Mouse (Mus musculus): ENCODE measurements around the gene Plekha1. TPM values are rescaled to one million over a fixed set of nuclear protein-coding genes. Genes with fewer than 3 reads are reported as not detected.

Plekha1 gene
- polyA plus RNA-seq, 1 experiment from 2014 or later = 57.1 TPM

- H3K4me2 ChIP-seq (ENCODE audit: low read length) = no peak overlapping the region
- H3K9me3 ChIP-seq (ENCODE audit: control insufficient read depth, low read length) = no peaks in the 10 kb centered on the region
- H3K9ac ChIP-seq (replicated peaks; ENCODE audit: low read depth, low read length) = no peak overlapping the region
- H3K4me3 ChIP-seq (replicated peaks; ENCODE audit: low read length) = no peak overlapping the region
- H3K27me3 ChIP-seq (replicated peaks; ENCODE audit: control insufficient read depth, insufficient read depth, low read length) = no peaks in the 10 kb centered on the region
- no peak for ATAC-seq
- H3K4me1 ChIP-seq (replicated peaks; ENCODE audit: control insufficient read depth, insufficient read depth, low read length) = no peaks in the 10 kb centered on the region
- no peak overlapping the region for H3K27ac ChIP-seq (ENCODE audit: low read length)
- H3K36me3 ChIP-seq (ENCODE audit: control insufficient read depth, insufficient read depth) = no peaks in the 10 kb centered on the region; the same call in 1 of the 2 replicates
- WGBS = 94% methylated on average over 5 of the region's 5 CpGs
Observed at GRCm38 (mm10) chr7:130900233-130900848, 34.8 kb downstream of the Plekha1 start.

DNA sequence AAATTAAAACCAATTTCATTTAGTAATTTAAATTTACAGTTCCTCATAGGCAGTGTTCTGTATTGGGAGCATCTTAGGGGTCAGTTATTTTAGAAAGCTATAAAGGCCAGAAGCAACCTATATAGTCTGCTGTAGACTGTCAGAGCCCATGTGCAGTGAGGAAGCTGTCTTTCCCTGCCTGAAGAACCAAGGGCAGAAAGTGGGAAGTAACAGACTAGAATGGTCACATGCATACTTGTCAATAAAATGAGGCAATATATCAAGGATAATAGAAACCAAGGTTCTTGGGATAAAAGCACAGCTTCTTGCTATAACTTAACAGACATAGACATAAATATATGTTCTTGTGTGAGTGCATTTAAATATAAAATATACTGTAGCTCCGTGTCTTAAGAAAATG is 37.4 kb downstream of the Plekha1 start:
- Histone ChIP-seq H3K4me2 (ENCODE audit: low read length) (no peak overlapping the region), H3K27me3 (replicated peaks; ENCODE audit: control insufficient read depth, insufficient read depth, low read length) (no peaks in the 10 kb centered on the region), H3K27ac (ENCODE audit: low read length) (no peak overlapping the region), H3K4me1 (replicated peaks; ENCODE audit: control insufficient read depth, insufficient read depth, low read length) (no peaks in the 10 kb centered on the region), H3K9me3 (ENCODE audit: control insufficient read depth, low read length) (no peaks in the 10 kb centered on the region), H3K36me3 (ENCODE audit: control insufficient read depth, insufficient read depth) (no peaks in the 10 kb centered on the region; the same call in 1 of the 2 replicates), H3K4me3 (replicated peaks; ENCODE audit: low read length) (no peak overlapping the region), H3K9ac (replicated peaks; ENCODE audit: low read depth, low read length) (no peak overlapping the region)
- no peak for ATAC-seq
- 98% methylated on average over 1 of the region's 1 CpGs for WGBS

GRCm38 (mm10) chr7:130903505-130904074 is 38.0 kb downstream of the Plekha1 start:
- Histone ChIP-seq H3K9me3 (ENCODE audit: control insufficient read depth, low read length) (no peaks in the 10 kb centered on the region), H3K4me3 (replicated peaks; ENCODE audit: low read length) (no peak overlapping the region), H3K9ac (replicated peaks; ENCODE audit: low read depth, low read length) (no peak overlapping the region), H3K27ac (ENCODE audit: low read length) (no peak overlapping the region), H3K4me2 (ENCODE audit: low read length) (no peak overlapping the region), H3K27me3 (replicated peaks; ENCODE audit: control insufficient read depth, insufficient read depth, low read length) (no peaks in the 10 kb centered on the region), H3K36me3 (ENCODE audit: control insufficient read depth, insufficient read depth) (no peaks in the 10 kb centered on the region; the same call in 1 of the 2 replicates), H3K4me1 (replicated peaks; ENCODE audit: control insufficient read depth, insufficient read depth, low read length) (no peaks in the 10 kb centered on the region)
- no peak for ATAC-seq
- WGBS = 86% methylated on average over 16 of the region's 16 CpGs

GRCm38 (mm10) chr7:130904571-130905365 is 39.2 kb downstream of the Plekha1 start:
- no peaks in the 10 kb centered on the region for H3K4me1 ChIP-seq (replicated peaks; ENCODE audit: control insufficient read depth, insufficient read depth, low read length)
- no peaks in the 10 kb centered on the region for H3K9me3 ChIP-seq (ENCODE audit: control insufficient read depth, low read length)
- no peak overlapping the region for H3K4me3 ChIP-seq (replicated peaks; ENCODE audit: low read length)
- H3K9ac ChIP-seq (replicated peaks; ENCODE audit: low read depth, low read length) = no peak overlapping the region
- no peaks in the 10 kb centered on the region for H3K27me3 ChIP-seq (replicated peaks; ENCODE audit: control insufficient read depth, insufficient read depth, low read length)
- 90% methylated on average over 13 of the region's 13 CpGs for WGBS
- no peak overlapping the region for H3K27ac ChIP-seq (ENCODE audit: low read length)
- H3K4me2 ChIP-seq (ENCODE audit: low read length) = no peak overlapping the region
- no peak for ATAC-seq
- H3K36me3 ChIP-seq (ENCODE audit: control insufficient read depth, insufficient read depth) = no peaks in the 10 kb centered on the region

GRCm38 (mm10) chr7:130910841-130911240 is 45.3 kb downstream of the Plekha1 start:
- no peaks in the 10 kb centered on the region for H3K4me1 ChIP-seq (replicated peaks; ENCODE audit: control insufficient read depth, insufficient read depth, low read length)
- no peak overlapping the region for H3K27ac ChIP-seq (ENCODE audit: low read length)
- 93% methylated on average over 14 of the region's 14 CpGs for WGBS
- H3K4me3 ChIP-seq (replicated peaks; ENCODE audit: low read length) = no peak overlapping the region
- peaks cover 4% of the 10 kb centered on the region; the same call in 1 of the 2 replicates for H3K36me3 ChIP-seq (ENCODE audit: control insufficient read depth, insufficient read depth)
- H3K4me2 ChIP-seq (ENCODE audit: low read length) = no peak overlapping the region
- no peak for ATAC-seq
- no peak overlapping the region for H3K9ac ChIP-seq (replicated peaks; ENCODE audit: low read depth, low read length)
- no peaks in the 10 kb centered on the region for H3K9me3 ChIP-seq (ENCODE audit: control insufficient read depth, low read length)
- H3K27me3 ChIP-seq (replicated peaks; ENCODE audit: control insufficient read depth, insufficient read depth, low read length) = no peaks in the 10 kb centered on the region

GRCm38 (mm10) chr7:130914693-130915363 is 49.3 kb downstream of the Plekha1 start:
- H3K4me2 ChIP-seq (ENCODE audit: low read length) = no peak overlapping the region
- H3K4me1 ChIP-seq (replicated peaks; ENCODE audit: control insufficient read depth, insufficient read depth, low read length) = no peaks in the 10 kb centered on the region
- no peaks in the 10 kb centered on the region for H3K27me3 ChIP-seq (replicated peaks; ENCODE audit: control insufficient read depth, insufficient read depth, low read length)
- WGBS = 42% methylated on average over 5 of the region's 5 CpGs
- no peak overlapping the region for H3K4me3 ChIP-seq (replicated peaks; ENCODE audit: low read length)
- H3K27ac ChIP-seq (ENCODE audit: low read length) = no peak overlapping the region
- peaks cover 4% of the 10 kb centered on the region; the same call in 1 of the 2 replicates for H3K36me3 ChIP-seq (ENCODE audit: control insufficient read depth, insufficient read depth)
- no peak overlapping the region for H3K9ac ChIP-seq (replicated peaks; ENCODE audit: low read depth, low read length)
- peak; percentile 50; the same call in 1 of the 2 replicates for ATAC-seq
- H3K9me3 ChIP-seq (ENCODE audit: control insufficient read depth, low read length) = no peaks in the 10 kb centered on the region

GRCm38 (mm10) chr7:130918260-130918659 is 52.7 kb downstream of the Plekha1 start:
- Histone ChIP-seq H3K9me3 (ENCODE audit: control insufficient read depth, low read length) (no peaks in the 10 kb centered on the region), H3K9ac (replicated peaks; ENCODE audit: low read depth, low read length) (no peak overlapping the region), H3K27ac (ENCODE audit: low read length) (no peak overlapping the region), H3K27me3 (replicated peaks; ENCODE audit: control insufficient read depth, insufficient read depth, low read length) (no peaks in the 10 kb centered on the region), H3K4me3 (replicated peaks; ENCODE audit: low read length) (no peak overlapping the region), H3K36me3 (ENCODE audit: control insufficient read depth, insufficient read depth) (peaks cover 2% of the 10 kb centered on the region; the same call in 1 of the 2 replicates), H3K4me2 (ENCODE audit: low read length) (no peak overlapping the region), H3K4me1 (replicated peaks; ENCODE audit: control insufficient read depth, insufficient read depth, low read length) (no peaks in the 10 kb centered on the region)
- WGBS = 30% methylated on average over 2 of the region's 2 CpGs
- ATAC-seq = no peak

GRCm38 (mm10) chr7:130922981-130923731 is 57.6 kb downstream of the Plekha1 start:
- Histone ChIP-seq H3K9me3 (ENCODE audit: control insufficient read depth, low read length) (no peaks in the 10 kb centered on the region), H3K4me3 (replicated peaks; ENCODE audit: low read length) (no peak overlapping the region), H3K4me1 (replicated peaks; ENCODE audit: control insufficient read depth, insufficient read depth, low read length) (no peaks in the 10 kb centered on the region), H3K36me3 (ENCODE audit: control insufficient read depth, insufficient read depth) (no peaks in the 10 kb centered on the region), H3K27me3 (replicated peaks; ENCODE audit: control insufficient read depth, insufficient read depth, low read length) (no peaks in the 10 kb centered on the region), H3K9ac (replicated peaks; ENCODE audit: low read depth, low read length) (no peak overlapping the region), H3K4me2 (ENCODE audit: low read length) (no peak overlapping the region), H3K27ac (ENCODE audit: low read length) (no peak overlapping the region)
- no peak for ATAC-seq
- 73% methylated on average over 13 of the region's 13 CpGs for WGBS
